Mouse (Mus musculus) kidney, adult 2 months (tissue): ENCODE results near the gene Hpgd.

Source experiments
- CTCF ChIP-seq: fragments of 200-500 bp; conservative IDR thresholded peaks from 2 replicates; pipeline ENCODE4 v1.5.1; 2011; ENCODE audit warnings: low read depth, mild to moderate bottlenecking, control low read depth, low read length, moderate library complexity, mixed read lengths; ENCODE audit not compliant: insufficient read depth, insufficient read length
- POLR2A ChIP-seq: fragments of 200-500 bp; IDR thresholded peaks from one replicate; pipeline ENCODE4 v1.6.1; 2011; ENCODE audit warnings: low read depth, low read length, control low read depth

- TF ChIP-seq POLR2A (no peak), CTCF (no peak)
Measured at GRCm38 (mm10) chr8:56363180-56363579, 68.8 kb downstream of the Hpgd start.
